Mouse (Mus musculus) neural tube, embryonic 15.5 days (tissue): Measurements from ENCODE around the gene H2-M10.6. TPM values are rescaled to one million over a fixed set of nuclear protein-coding genes. Genes with fewer than 3 reads are reported as not detected.
"Not testable (repeated sequence)": the region's sequence is repeated elsewhere in the genome, so short reads cannot be mapped to it uniquely, and the experiment has no call there.

ENCODE experiments used
- ATAC-seq: fragments of 200-750 bp; cut with Nextera tagmentation; 2 replicates; pipeline ENCODE4 v1.8.0; 2017; ENCODE audit warnings: mild to moderate bottlenecking, moderate TSS enrichment, moderate library complexity; ENCODE audit not compliant: low FRiP score
- H3K27ac ChIP-seq: fragments of 300-500 bp; sonication (generic); replicated peaks from 2 replicates; pipeline ENCODE4 v1.5.1; 2015; ENCODE audit warnings: mild to moderate bottlenecking, inconsistent platforms
- H3K27me3 ChIP-seq: fragments of 300-500 bp; sonication (generic); replicated peaks from 2 replicates; pipeline ENCODE4 v1.6.1; 2015; ENCODE audit warnings: inconsistent platforms
- H3K36me3 ChIP-seq: fragments of 300-500 bp; sonication (generic); 2 replicates; pipeline ENCODE4 v1.6.1; 2015; ENCODE audit warnings: inconsistent platforms
- H3K4me1 ChIP-seq: fragments of 300-500 bp; sonication (generic); 2 replicates; pipeline ENCODE4 v1.6.1; 2015; ENCODE audit warnings: inconsistent platforms
- H3K4me2 ChIP-seq: fragments of 300-500 bp; sonication (generic); 2 replicates; pipeline ENCODE4 v1.6.1; 2015; ENCODE audit warnings: inconsistent platforms, mild to moderate bottlenecking, moderate library complexity
- H3K4me3 ChIP-seq: fragments of 300-500 bp; sonication (generic); replicated peaks from 2 replicates; pipeline ENCODE4 v1.5.1; 2015; ENCODE audit warnings: mild to moderate bottlenecking, inconsistent platforms
- H3K9ac ChIP-seq: fragments of 300-500 bp; sonication (generic); replicated peaks from 2 replicates; pipeline ENCODE4 v1.6.1; 2015; ENCODE audit warnings: mild to moderate bottlenecking, inconsistent platforms
- H3K9me3 ChIP-seq: fragments of 300-500 bp; sonication (generic); replicated peaks from 2 replicates; pipeline ENCODE4 v1.6.1; 2016; ENCODE audit warnings: inconsistent platforms
- WGBS: fragments of 180-500 bp; shearing (Covaris S2); methylation state at CpG from one replicate; pipeline ENCODE4 v1.1.7; 2015; ENCODE audit warnings: mixed read lengths; 5-methylcytosine and 5-hydroxymethylcytosine counted together
- polyA plus RNA-seq: library from polyadenylated mRNA; unstranded; fragments of >200 nt; fragmentation: Nextera tagmentation; extraction: Ambion mirVana; gene quantifications from 2 replicates; pipeline ENCODE4 v1.2.1, GENCODE M21; 2015

Gene H2-M10.6
- polyA plus RNA-seq, 1 experiment from 2014 or later: not detected

DNA sequence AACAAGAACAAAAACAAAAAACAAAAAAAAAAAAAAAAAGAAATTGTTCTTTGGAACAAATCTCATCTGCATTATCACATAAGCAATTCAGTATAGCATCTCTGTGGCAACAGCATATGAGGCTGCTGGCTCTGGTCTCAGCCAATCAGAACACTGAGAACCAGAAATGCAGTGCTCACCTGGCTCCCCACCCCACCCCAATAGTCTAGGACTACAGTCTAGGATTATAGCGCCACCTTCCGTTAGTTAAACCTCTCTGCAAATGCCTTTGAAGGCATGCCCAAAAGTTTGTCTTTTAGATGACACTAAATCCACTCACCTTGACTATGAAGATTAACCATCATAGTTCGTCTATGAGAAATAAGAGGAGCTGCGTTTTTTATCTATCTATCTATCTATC, 13.6 kb downstream of the H2-M10.6 start:
- Histone ChIP-seq H3K4me3 (no peak overlapping the region), H3K9ac (no peak overlapping the region), H3K4me1 (no peaks in the 10 kb centered on the region), H3K9me3 (no peaks in the 10 kb centered on the region), H3K36me3 (no peaks in the 10 kb centered on the region), H3K27ac (no peak overlapping the region), H3K27me3 (0 out of 2 replicates have a peak, but pooled peaks cover 3% of the 10 kb centered on the region), H3K4me2 (peak overlapping the region; percentile 50)
- peak; percentile 90 for ATAC-seq
- WGBS: 38% methylated on average over 4 of the region's 4 CpGs

DNA sequence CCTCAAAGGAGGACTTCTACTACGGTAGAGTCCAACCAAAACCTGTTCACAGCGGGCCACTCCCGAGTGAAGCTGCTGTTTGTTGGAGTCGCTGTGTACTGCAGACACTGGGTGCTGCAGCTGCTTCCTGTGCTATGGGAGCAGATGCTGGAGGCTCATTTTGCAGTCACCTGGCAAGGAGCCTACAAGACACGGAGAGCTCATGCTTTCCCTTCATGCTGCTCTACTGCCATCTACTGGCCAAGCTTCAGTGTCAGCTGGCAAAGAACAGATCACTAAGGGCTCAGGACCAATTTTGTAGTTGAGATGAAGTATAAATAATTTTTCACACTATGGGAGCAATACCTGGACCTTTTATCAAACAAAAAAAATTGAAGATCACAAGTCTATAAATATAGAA, 14.0 kb downstream of the H2-M10.6 start:
- H3K4me1 ChIP-seq, H3K4me3 ChIP-seq, H3K27me3 ChIP-seq, H3K9me3 ChIP-seq, H3K36me3 ChIP-seq, H3K27ac ChIP-seq, H3K9ac ChIP-seq: not testable (repeated sequence)
- peak; percentile 89 for ATAC-seq
- peak overlapping the region; percentile 50 for H3K4me2 ChIP-seq
- 11% methylated on average over 5 of the region's 5 CpGs for WGBS

DNA sequence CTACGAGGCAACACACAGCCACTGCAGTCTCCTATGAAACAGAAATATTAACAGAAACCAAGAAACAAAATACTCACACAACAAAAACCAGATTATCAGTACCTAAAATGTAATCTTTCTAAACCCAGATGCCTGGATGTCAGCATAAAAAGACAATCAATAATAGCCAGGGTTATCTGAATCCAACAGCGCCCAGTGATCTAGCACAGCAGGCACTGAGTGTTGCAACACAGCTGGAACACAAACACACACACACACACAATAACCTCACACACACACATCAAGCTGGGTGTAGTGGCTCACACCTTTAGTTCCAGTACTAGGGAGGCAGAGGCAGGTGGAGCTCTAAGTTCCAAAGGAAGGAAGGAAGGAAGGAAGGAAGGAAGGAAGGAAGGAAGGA, 16.5 kb downstream of the H2-M10.6 start:
- Histone ChIP-seq H3K27ac (no peak overlapping the region), H3K9ac (no peak overlapping the region), H3K27me3 (0 out of 2 replicates have a peak, but pooled peaks cover 3% of the 10 kb centered on the region), H3K9me3 (no peaks in the 10 kb centered on the region), H3K4me3 (no peak overlapping the region), H3K4me1 (no peaks in the 10 kb centered on the region), H3K4me2 (no peak overlapping the region), H3K36me3 (no peaks in the 10 kb centered on the region)
- no peak for ATAC-seq
- WGBS: 84% methylated on average over 2 of the region's 2 CpGs

DNA sequence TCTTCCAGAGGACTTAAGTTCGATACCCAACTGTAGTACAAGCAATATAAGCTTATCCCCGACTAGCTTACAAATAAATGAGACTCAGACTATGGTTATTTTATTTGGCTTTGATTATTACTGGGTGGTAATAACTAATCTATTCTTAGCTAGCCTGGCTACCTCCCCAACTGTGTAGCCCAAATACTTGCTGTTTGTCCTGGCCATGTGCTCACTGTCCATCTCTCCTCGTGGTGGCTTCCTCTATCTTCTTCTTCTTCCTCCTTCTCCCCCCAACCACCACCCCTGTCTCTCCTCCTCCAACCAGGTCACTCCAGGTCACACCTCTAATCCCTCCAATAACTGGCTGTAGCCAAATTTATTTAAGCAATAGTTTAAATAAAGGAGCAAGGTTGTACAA, 18.5 kb downstream of the H2-M10.6 start:
- 85% methylated on average over 3 of the region's 3 CpGs for WGBS

DNA sequence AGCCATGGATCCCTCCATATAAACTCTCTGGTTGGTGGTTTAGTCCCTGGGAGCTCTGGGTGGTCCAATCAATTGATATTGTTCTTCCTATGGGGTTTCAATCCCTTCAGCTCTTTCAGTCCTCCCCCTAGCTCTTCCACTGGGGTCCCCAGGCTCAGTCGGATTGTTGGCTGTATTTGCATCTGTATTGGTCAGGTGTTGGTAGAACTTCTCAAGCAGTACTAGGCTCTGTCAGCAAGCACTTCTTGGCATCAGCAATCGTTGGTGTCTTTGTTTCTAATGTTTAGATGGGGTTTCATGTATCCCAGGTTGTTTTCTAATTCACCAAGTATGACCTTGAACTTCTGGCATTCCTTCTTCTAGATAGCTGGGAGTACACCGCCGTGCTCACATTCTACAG, 20.7 kb downstream of the H2-M10.6 start:
- H3K4me3 ChIP-seq: no peak overlapping the region
- WGBS: 58% methylated on average over 4 of the region's 4 CpGs
- no peak for ATAC-seq

More for the DNA sequence above, 18.5 kb downstream of the H2-M10.6 start:
- Histone ChIP-seq H3K4me1 (no peaks in the 10 kb centered on the region), H3K27ac (no peak overlapping the region), H3K4me3 (no peak overlapping the region), H3K9me3 (no peaks in the 10 kb centered on the region), H3K27me3 (0 out of 2 replicates have a peak, but pooled peaks cover 3% of the 10 kb centered on the region), H3K9ac (no peak overlapping the region), H3K4me2 (no peak overlapping the region), H3K36me3 (no peaks in the 10 kb centered on the region)
- no peak for ATAC-seq

DNA sequence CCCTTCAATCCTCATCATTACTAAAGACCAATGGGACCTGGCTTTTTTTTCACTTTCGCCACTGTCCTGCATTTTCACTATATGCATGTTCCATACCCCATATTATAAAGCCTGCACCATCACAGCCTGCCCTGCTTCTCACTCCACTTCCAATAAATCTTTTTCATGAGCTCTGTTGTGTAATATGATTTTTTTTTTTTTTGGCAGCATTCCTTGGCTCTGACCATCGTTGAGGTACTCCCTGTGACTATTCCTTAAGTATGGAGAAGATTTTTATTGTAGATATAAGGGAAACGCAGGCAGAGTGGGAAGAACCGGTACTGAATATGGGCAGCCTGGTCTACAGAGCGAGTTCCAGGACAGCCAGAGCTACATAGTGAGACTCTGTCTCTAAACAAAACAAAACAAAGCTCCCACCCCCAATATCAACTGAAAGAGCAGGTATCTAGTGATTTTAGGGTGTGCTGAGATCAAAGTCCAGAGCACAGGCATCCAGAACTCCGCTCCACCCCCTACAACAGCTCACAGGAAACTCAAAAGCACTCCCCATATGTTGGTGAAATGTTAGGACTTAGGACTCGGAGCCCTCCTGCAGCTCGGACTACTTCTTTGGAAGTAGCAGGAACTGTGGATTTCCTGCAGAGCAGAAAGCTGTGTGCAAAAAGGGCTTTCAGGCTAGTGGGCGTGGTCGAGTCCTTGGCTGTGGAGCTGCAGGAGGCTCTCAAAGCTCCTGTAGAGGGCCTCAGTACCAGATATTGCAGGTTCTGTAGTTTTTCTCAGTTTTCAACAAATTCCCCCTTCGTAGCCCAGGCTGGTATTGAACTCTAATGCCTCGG, 23.8 kb downstream of the H2-M10.6 start:
- Histone ChIP-seq H3K9me3 (no peaks in the 10 kb centered on the region), H3K27me3 (no peaks in the 10 kb centered on the region), H3K4me3 (peak overlapping the region; percentile 84), H3K4me1 (peaks cover 30% of the 10 kb centered on the region), H3K27ac (peak overlapping the region; percentile 95; the same call in 1 of the 2 replicates), H3K36me3 (no peaks in the 10 kb centered on the region), H3K4me2 (peak overlapping the region; percentile 63), H3K9ac (0 out of 2 replicates have a peak overlapping the region, but pooled peaks have one; percentile 45)
- no peak for ATAC-seq
- 34% methylated on average over 12 of the region's 12 CpGs for WGBS

More for the DNA sequence above, 20.7 kb downstream of the H2-M10.6 start:
- Histone ChIP-seq H3K27me3 (0 out of 2 replicates have a peak, but pooled peaks cover 3% of the 10 kb centered on the region), H3K4me2 (no peak overlapping the region), H3K9me3 (no peaks in the 10 kb centered on the region), H3K9ac (no peak overlapping the region), H3K27ac (no peak overlapping the region), H3K4me1 (peaks cover 12% of the 10 kb centered on the region), H3K36me3 (no peaks in the 10 kb centered on the region)

DNA sequence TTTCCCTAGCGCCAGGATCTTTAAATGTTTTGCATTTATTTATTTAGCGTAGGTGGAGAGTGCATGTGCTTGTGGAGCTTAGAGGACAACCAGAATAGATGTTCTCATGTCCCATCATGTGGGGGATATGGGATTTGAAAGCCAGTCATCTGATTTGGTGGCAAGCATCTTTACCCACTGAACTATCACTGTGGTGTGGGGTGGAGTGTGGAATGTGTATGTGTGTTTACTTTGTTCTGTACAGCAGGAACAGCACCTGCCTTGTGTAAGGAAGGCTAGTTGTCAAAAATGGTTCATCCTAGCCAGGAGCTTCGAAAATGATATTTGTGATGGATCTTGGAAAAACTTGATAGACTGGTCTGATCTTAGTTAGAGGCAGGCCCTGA, 24.4 kb downstream of the H2-M10.6 start:
- peak; percentile 57 for ATAC-seq
- H3K4me1 ChIP-seq: peaks cover 33% of the 10 kb centered on the region
- 15% methylated on average over 3 of the region's 3 CpGs for WGBS
- no peaks in the 10 kb centered on the region for H3K9me3 ChIP-seq
- peak overlapping the region; percentile 84 for H3K4me3 ChIP-seq
- peak overlapping the region; percentile 95 for H3K27ac ChIP-seq
- peak overlapping the region; percentile 63 for H3K4me2 ChIP-seq
- no peaks in the 10 kb centered on the region for H3K36me3 ChIP-seq
- peak overlapping the region; percentile 45 for H3K9ac ChIP-seq
- H3K27me3 ChIP-seq: no peaks in the 10 kb centered on the region

DNA sequence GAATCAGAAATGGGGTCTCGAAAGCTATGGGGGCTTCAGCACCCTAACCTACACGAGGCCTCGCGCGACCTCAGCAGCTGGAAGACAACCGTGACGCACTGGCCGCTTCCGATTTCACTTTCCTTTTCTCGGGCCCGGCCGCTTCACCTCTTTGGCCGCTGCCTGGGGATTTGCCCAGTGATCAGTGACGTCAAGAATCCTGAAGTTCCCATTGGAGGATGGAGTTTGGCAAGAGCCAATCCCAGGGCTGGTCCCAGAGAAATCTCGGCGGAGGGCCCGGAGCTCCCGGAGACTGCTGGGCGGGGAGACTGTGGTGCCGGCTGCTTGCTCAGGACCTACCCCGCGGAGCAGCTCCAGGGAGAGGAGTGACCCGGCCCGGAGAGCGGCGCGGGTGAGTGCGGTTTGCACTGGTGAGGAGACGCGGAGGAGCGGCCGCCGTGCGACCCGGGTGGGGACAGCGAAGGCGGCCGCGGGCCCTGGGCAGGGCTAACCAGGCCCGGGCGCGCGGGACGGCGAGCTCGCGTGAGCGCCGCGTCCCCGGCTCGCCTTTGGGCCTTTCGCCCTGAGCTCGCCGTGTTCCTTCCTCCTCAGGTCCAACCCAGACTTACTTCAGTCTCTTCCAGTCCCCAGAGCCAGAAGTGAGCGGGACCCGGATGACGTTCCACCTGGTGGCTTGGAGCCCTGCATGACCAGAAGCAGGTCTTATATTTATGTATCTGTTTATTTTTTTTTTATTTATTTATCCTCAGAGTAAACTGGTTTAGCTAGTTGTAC, 25.1 kb downstream of the H2-M10.6 start, which contains the start of gene Trim26:
Gene Trim26 (plus strand): TSS at position 261 of the 774 bp plus-strand sequence.
- H3K9ac ChIP-seq: peak within 1 kb of the TSS; percentile 80
- no peaks in the 10 kb centered on the region for H3K9me3 ChIP-seq
- H3K27me3 ChIP-seq: no peaks in the 10 kb centered on the region
- H3K4me1 ChIP-seq: peaks cover 33% of the 10 kb centered on the region
- H3K36me3 ChIP-seq: no peaks in the 10 kb centered on the region
- H3K4me3 ChIP-seq: peak within 1 kb of the TSS; percentile 84
- peak; percentile 99 for ATAC-seq
- H3K4me2 ChIP-seq: peak within 1 kb of the TSS; percentile 63
- under 1% methylated on average over 58 of the region's 58 CpGs for WGBS
- H3K27ac ChIP-seq: peak within 1 kb of the TSS; percentile 95

DNA sequence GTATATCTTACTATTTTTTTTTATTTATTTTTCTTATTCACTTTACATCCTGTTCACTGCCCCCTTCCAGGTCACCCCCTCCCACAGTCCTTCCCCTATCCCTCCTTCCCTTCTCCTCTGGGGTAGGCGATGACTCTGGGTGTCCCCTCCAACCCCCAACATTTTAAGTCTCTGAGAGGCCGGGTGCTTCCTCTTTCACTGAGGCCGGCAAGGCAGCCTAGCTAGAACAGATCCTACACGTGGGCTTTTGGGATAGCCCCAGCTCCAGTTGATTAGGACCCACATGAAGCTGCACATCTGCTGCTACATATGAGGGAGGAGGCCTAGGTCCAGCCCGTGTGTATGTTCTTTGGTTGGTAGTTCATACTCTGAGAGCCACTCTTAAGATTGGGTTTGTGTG, 27.0 kb downstream of the H2-M10.6 start:
- Histone ChIP-seq H3K9me3 (no peaks in the 10 kb centered on the region), H3K27ac (no peak overlapping the region), H3K27me3 (no peaks in the 10 kb centered on the region), H3K9ac (no peak overlapping the region), H3K4me3 (no peak overlapping the region), H3K4me2 (no peak overlapping the region), H3K4me1 (peaks cover 33% of the 10 kb centered on the region), H3K36me3 (no peaks in the 10 kb centered on the region)
- ATAC-seq: no peak
- WGBS: 88% methylated on average over 5 of the region's 5 CpGs

DNA sequence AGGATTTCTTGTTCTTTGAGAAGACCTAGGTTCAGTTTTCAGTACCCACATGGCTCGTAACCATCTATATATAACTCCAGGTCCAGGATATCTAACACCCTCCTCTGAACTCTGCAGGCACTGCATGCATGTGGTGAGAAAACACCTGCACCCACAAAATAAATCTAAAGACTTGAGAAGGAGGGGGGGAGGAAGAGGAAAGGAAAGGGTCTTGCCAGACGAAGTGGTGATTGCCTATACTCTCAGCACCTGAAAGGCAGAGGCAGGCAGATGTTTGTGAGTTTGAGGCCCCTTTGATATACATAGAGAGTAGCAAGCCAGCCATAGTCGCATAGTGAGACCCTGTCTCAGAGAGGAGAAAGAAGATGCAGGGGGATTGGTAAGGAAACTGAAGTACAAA, 28.0 kb downstream of the H2-M10.6 start:
- Histone ChIP-seq H3K4me1 (peaks cover 33% of the 10 kb centered on the region), H3K27me3 (no peaks in the 10 kb centered on the region), H3K27ac (no peak overlapping the region), H3K9ac (no peak overlapping the region), H3K36me3 (no peaks in the 10 kb centered on the region), H3K9me3 (no peaks in the 10 kb centered on the region), H3K4me3 (no peak overlapping the region), H3K4me2 (no peak overlapping the region)
- 80% methylated on average over 3 of the region's 3 CpGs for WGBS
- no peak for ATAC-seq

DNA sequence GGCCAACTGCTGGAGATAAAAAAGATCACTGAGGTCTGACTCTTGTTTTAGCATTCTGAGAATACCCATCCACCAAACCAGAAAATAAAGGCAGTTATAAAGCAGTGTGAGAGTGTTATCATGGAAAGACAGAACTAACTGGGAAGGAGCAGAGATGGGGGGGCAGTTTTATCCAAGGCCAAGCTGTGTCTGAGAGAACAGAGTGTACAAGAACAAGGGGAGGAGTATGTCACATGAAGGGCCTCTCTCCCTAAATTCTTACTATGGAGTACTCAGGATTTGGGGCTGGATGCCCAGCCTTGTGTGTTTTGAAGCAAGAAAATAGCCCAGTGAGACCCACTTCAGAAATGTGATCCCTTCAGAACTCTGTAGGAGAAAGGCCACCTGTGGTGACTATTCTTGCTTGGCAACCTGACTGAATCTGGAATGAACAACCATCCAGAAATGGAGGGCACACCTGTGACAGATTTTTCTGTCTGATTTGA, 29.0 kb downstream of the H2-M10.6 start:
- H3K4me1 ChIP-seq: peaks cover 30% of the 10 kb centered on the region
- H3K27me3 ChIP-seq: no peaks in the 10 kb centered on the region
- H3K4me2 ChIP-seq: no peak overlapping the region
- no peak overlapping the region for H3K27ac ChIP-seq
- no peak overlapping the region for H3K9ac ChIP-seq
- H3K9me3 ChIP-seq: no peaks in the 10 kb centered on the region
- no peak for ATAC-seq
- H3K4me3 ChIP-seq: no peak overlapping the region
- H3K36me3 ChIP-seq: no peaks in the 10 kb centered on the region
